Mouse (Mus musculus) gonadal fat pad, adult 2 months (tissue): Measurements from ENCODE around the gene Cyp51. TPM values are rescaled to one million over a fixed set of nuclear protein-coding genes. Genes with fewer than 3 reads are reported as not detected.

Source experiments
- polyA plus RNA-seq: library from polyadenylated mRNA; depleted of rRNA; stranded (reverse); fragments of >200 nt; gene quantifications from 2 replicates; pipeline ENCODE4 v1.2.3, GENCODE M21; 2012; rRNA removed

Gene Cyp51
- polyA plus RNA-seq, 1 experiment, result 88.3 TPM

Other genes with a start within 250 kb of the Cyp51 start
- gene Mterf1a, start 210.8 kb downstream of the Cyp51 start, polyA plus RNA-seq, result 1.2 and 1.5 TPM in 2 replicates
- 6.8 and 8.7 TPM in 2 replicates for gene Akap9, start 176.7 kb downstream of the Cyp51 start, polyA plus RNA-seq
- gene Mterf1b, start 87.6 kb upstream of the Cyp51 start, polyA plus RNA-seq, result 0.51 and 0.72 TPM in 2 replicates